Mouse (Mus musculus): ENCODE measurements at regions not wholly inside any gene's neighbourhood (a gene's known extent, or its start where the extent isn't known, plus 50 kb on each side); places are given as distances from the start of the nearest gene placed in this dataset.

DNA sequence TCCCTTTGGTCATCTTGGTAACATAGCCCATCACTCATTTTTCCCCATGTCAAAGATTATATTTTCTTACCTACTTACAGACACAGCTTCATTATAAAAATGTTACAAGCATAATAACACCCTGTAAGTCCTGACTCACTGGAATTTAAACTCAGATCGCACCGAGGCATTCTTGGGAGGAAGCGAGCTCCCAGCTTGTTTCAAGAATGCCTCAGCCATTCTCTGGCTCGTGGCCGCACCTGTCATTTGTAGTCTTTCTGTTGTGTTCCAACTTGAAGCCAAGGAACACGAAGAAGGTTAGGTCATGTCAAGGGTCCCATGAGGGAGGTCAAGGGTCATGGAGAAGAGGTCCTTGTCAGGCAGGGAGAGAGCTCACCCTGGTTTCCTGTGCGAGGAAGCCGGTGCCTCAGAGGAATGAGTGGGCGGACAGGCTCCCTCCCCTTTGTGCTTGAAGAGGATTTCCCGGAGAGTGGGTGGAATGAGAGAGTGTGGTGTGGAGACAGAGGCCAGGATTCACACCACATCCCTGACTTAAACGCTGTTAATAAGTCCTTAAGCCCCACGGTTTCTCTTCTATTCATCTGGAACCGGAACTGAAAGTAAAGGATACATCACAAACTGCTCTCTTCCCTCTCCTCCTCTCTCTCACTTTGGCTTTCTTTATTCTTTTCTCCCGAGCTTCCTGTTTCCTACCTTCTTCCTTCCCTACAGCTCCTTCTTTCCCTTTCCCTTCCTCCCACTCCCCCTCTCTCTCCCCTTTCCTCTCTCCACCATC, 177.8 kb downstream of the Maf start:
- TF ChIP-seq POLR2A (IDR thresholded peaks at IDR 0.05; ENCODE audit: borderline replicate concordance, insufficient read depth, low read length) (no peak), CTCF (IDR thresholded peaks at IDR 0.05; ENCODE audit: borderline replicate concordance, insufficient read depth, low read depth, low read length) (no peak)
- no peak for DNase-seq
- Histone ChIP-seq H3K27me3 (ENCODE audit: control insufficient read depth, insufficient read depth, low read length) (no peaks in the 10 kb centered on the region), H3K4me1 (ENCODE audit: control insufficient read depth, insufficient read depth, low read length) (peaks cover 6% of the 10 kb centered on the region), H3K27ac (ENCODE audit: insufficient read depth, low read length) (no peak overlapping the region), H3K4me3 (replicated peaks; ENCODE audit: insufficient read depth, low read depth, low read length) (no peak overlapping the region)
- 48% methylated on average over 14 of the region's 14 CpGs for WGBS

GRCm38 (mm10) chr8:115528879-115529278, 178.7 kb downstream of the Maf start:
- 92% methylated on average over 11 of the region's 11 CpGs for WGBS
- DNase-seq: no peak
- no peak overlapping the region for H3K4me3 ChIP-seq (replicated peaks; ENCODE audit: insufficient read depth, low read depth, low read length)
- H3K27me3 ChIP-seq (ENCODE audit: control insufficient read depth, insufficient read depth, low read length): no peaks in the 10 kb centered on the region
- TF ChIP-seq CTCF (IDR thresholded peaks at IDR 0.05; ENCODE audit: borderline replicate concordance, insufficient read depth, low read depth, low read length) (no peak), POLR2A (IDR thresholded peaks at IDR 0.05; ENCODE audit: borderline replicate concordance, insufficient read depth, low read length) (no peak)
- H3K27ac ChIP-seq (ENCODE audit: insufficient read depth, low read length): no peak overlapping the region
- H3K4me1 ChIP-seq (ENCODE audit: control insufficient read depth, insufficient read depth, low read length): peaks cover 7% of the 10 kb centered on the region

- H3K27me3 ChIP-seq (ENCODE audit: control insufficient read depth, insufficient read depth, low read length): no peaks in the 10 kb centered on the region
- H3K4me3 ChIP-seq (replicated peaks; ENCODE audit: insufficient read depth, low read depth, low read length): no peak overlapping the region
- peaks cover 7% of the 10 kb centered on the region for H3K4me1 ChIP-seq (ENCODE audit: control insufficient read depth, insufficient read depth, low read length)
- DNase-seq: no peak
- TF ChIP-seq POLR2A (IDR thresholded peaks at IDR 0.05; ENCODE audit: borderline replicate concordance, insufficient read depth, low read length): no peak
- TF ChIP-seq CTCF (IDR thresholded peaks at IDR 0.05; ENCODE audit: borderline replicate concordance, insufficient read depth, low read depth, low read length): no peak
- 74% methylated on average over 8 of the region's 8 CpGs for WGBS
- no peak overlapping the region for H3K27ac ChIP-seq (ENCODE audit: insufficient read depth, low read length)
These were observed 182.4 kb downstream of the Maf start for GRCm38 (mm10) chr8:115525149-115525548.

GRCm38 (mm10) chr8:115524713-115525112, 182.9 kb downstream of the Maf start:
- peaks cover 7% of the 10 kb centered on the region for H3K4me1 ChIP-seq (ENCODE audit: control insufficient read depth, insufficient read depth, low read length)
- no peak overlapping the region for H3K27ac ChIP-seq (ENCODE audit: insufficient read depth, low read length)
- TF ChIP-seq CTCF (IDR thresholded peaks at IDR 0.05; ENCODE audit: borderline replicate concordance, insufficient read depth, low read depth, low read length): no peak
- TF ChIP-seq POLR2A (IDR thresholded peaks at IDR 0.05; ENCODE audit: borderline replicate concordance, insufficient read depth, low read length): no peak
- DNase-seq: peak; percentile 14 to 19
- H3K27me3 ChIP-seq (ENCODE audit: control insufficient read depth, insufficient read depth, low read length): no peaks in the 10 kb centered on the region
- H3K4me3 ChIP-seq (replicated peaks; ENCODE audit: insufficient read depth, low read depth, low read length): no peak overlapping the region
- 22% methylated on average over 8 of the region's 8 CpGs for WGBS

DNA sequence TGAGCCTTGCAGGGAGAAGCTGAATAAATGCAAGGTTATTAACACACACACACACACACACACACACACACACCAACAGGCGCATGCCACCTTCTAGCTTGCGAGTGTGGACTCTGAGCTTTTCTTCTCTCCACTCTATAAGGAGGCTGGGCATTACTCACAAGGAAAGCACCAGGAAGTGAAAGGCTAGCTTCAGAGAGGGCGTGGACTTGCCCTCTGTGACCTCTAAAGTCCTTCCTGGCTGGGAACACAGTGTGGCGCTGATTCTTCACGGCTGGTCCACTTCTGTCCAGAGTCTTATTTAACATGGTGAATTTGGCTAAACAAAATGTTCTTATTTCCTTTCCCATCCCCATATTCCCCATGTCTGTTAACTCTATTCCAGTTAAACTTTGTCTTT, 185.1 kb downstream of the Maf start:
- H3K27me3 ChIP-seq (ENCODE audit: control insufficient read depth, insufficient read depth, low read length): no peaks in the 10 kb centered on the region
- no peak for TF ChIP-seq CTCF (IDR thresholded peaks at IDR 0.05; ENCODE audit: borderline replicate concordance, insufficient read depth, low read depth, low read length)
- TF ChIP-seq POLR2A (IDR thresholded peaks at IDR 0.05; ENCODE audit: borderline replicate concordance, insufficient read depth, low read length): no peak

DNA sequence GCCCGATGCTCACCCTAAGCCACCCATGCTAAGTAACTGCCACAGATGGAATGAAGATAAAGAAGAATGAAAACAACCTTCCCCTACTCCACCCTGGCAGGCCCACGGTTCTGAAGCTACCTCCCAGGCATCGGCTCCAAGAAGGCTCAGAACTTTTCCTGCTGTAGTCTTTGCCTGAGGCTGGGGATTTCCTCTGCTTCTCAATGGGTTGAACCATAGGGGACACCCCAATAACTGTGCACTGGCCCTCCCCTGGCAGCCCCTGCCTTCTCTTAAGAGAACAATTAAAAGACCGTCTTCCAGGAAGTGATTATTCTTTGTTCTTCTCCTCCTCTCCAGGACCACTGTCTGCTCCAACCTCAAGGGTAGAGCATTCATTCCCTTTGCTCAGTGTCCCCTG, 191.9 kb downstream of the Maf start:
- H3K4me3 ChIP-seq (replicated peaks; ENCODE audit: insufficient read depth, low read depth, low read length): no peak overlapping the region
- DNase-seq: no peak
- H3K27ac ChIP-seq (ENCODE audit: insufficient read depth, low read length): no peak overlapping the region
- peaks cover 2% of the 10 kb centered on the region for H3K4me1 ChIP-seq (ENCODE audit: control insufficient read depth, insufficient read depth, low read length)
- 92% methylated on average over 4 of the region's 4 CpGs for WGBS
- H3K27me3 ChIP-seq (ENCODE audit: control insufficient read depth, insufficient read depth, low read length): no peaks in the 10 kb centered on the region
- no peak for TF ChIP-seq POLR2A (IDR thresholded peaks at IDR 0.05; ENCODE audit: borderline replicate concordance, insufficient read depth, low read length)
- TF ChIP-seq CTCF (IDR thresholded peaks at IDR 0.05; ENCODE audit: borderline replicate concordance, insufficient read depth, low read depth, low read length): no peak

More for the DNA sequence above, 185.1 kb downstream of the Maf start:
- H3K27ac ChIP-seq (ENCODE audit: insufficient read depth, low read length): no peak overlapping the region
- peaks cover 7% of the 10 kb centered on the region for H3K4me1 ChIP-seq (ENCODE audit: control insufficient read depth, insufficient read depth, low read length)
- no peak for DNase-seq
- no peak overlapping the region for H3K4me3 ChIP-seq (replicated peaks; ENCODE audit: insufficient read depth, low read depth, low read length)
- WGBS: 91% methylated on average over 5 of the region's 5 CpGs

- Histone ChIP-seq H3K4me1 (ENCODE audit: control insufficient read depth, insufficient read depth, low read length) (peaks cover 2% of the 10 kb centered on the region), H3K4me3 (replicated peaks; ENCODE audit: insufficient read depth, low read depth, low read length) (no peak overlapping the region), H3K27ac (ENCODE audit: insufficient read depth, low read length) (no peak overlapping the region), H3K27me3 (ENCODE audit: control insufficient read depth, insufficient read depth, low read length) (no peaks in the 10 kb centered on the region)
- TF ChIP-seq POLR2A (IDR thresholded peaks at IDR 0.05; ENCODE audit: borderline replicate concordance, insufficient read depth, low read length) (no peak), CTCF (IDR thresholded peaks at IDR 0.05; ENCODE audit: borderline replicate concordance, insufficient read depth, low read depth, low read length) (no peak)
- no peak for DNase-seq
- 77% methylated on average over 3 of the region's 3 CpGs for WGBS
These were observed 193.1 kb downstream of the Maf start for GRCm38 (mm10) chr8:115514485-115514884.

DNA sequence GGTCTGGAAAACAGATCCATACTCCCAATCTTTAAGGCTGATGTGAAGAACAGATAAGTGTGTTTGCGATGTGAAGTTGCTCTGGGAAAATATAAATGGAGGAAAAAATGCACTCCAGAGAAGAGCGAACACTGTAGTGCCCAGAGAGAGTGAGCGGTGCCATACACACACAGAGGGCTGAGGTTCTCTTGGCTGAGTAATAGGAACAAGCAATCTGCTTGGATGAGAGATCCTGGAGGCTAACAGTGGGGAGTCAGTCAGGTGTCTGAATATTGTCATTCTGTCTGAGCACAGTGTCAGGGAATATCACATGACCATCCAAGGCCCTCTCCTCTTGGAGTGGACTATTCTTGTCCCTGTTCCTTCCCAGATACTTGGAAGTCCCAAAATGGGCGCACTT, 200.4 kb downstream of the Maf start:
- no peak overlapping the region for H3K4me3 ChIP-seq (replicated peaks; ENCODE audit: insufficient read depth, low read depth, low read length)
- 46% methylated on average over 4 of the region's 4 CpGs for WGBS
- H3K27ac ChIP-seq (ENCODE audit: insufficient read depth, low read length): no peak overlapping the region
- DNase-seq: peak; percentile 31 to 73
- peaks cover 5% of the 10 kb centered on the region; the same call in 1 of the 2 replicates for H3K4me1 ChIP-seq (ENCODE audit: control insufficient read depth, insufficient read depth, low read length)
- TF ChIP-seq CTCF (IDR thresholded peaks at IDR 0.05; ENCODE audit: borderline replicate concordance, insufficient read depth, low read depth, low read length) (no peak), POLR2A (IDR thresholded peaks at IDR 0.05; ENCODE audit: borderline replicate concordance, insufficient read depth, low read length) (no peak)
- no peaks in the 10 kb centered on the region for H3K27me3 ChIP-seq (ENCODE audit: control insufficient read depth, insufficient read depth, low read length)
